Mouse (Mus musculus) cerebellum, adult 18-20 months (tissue): ENCODE data around the gene Arl6ip1.
"Not testable (repeated sequence)": the region's sequence is repeated elsewhere in the genome, so short reads cannot be mapped to it uniquely, and the experiment has no call there.

Experiments
- DNase-seq, 2 experiments: peaks; one replicate each; pipeline ENCODE4 v3.0.0; 2021

Gene Arl6ip1

GRCm38 (mm10) chr7:118129430-118130041 is at the start of gene Arl6ip1:
TSS of gene Arl6ip1 (minus strand) at chr7:118129662.
- peak; percentile 90 to 97 for DNase-seq

GRCm38 (mm10) chr7:118175821-118176355 is 46.4 kb upstream of the Arl6ip1 start:
- no peak for DNase-seq

DNA sequence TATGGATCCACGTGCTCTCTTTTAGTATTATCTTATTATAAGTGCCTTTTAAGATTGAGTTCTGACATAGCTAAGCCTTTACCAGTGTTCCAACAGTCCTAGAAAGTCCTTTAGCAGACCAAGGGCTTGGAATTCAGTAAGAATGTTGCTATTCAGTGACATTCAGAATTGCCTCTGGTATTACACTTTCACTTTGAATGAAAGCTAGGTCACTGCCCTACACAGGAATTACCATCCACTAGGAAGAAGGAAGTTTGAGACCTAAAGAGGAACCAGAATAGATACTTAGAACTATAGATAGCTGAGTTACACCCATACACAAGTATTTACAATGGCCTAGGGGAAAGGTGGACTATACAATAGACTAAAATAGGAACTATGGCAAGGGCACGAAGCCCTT is 40.7 kb upstream of the Arl6ip1 start:
- DNase-seq: not testable (repeated sequence)

- no peak for DNase-seq
These were observed 33.5 kb upstream of the Arl6ip1 start for GRCm38 (mm10) chr7:118163006-118163405.

- peak; percentile 36 to 38 for DNase-seq
These were observed 30.7 kb upstream of the Arl6ip1 start for GRCm38 (mm10) chr7:118160121-118160520.

- peak; percentile 39 to 52 for DNase-seq
These were observed 27.0 kb upstream of the Arl6ip1 start for GRCm38 (mm10) chr7:118156461-118156860.

DNA sequence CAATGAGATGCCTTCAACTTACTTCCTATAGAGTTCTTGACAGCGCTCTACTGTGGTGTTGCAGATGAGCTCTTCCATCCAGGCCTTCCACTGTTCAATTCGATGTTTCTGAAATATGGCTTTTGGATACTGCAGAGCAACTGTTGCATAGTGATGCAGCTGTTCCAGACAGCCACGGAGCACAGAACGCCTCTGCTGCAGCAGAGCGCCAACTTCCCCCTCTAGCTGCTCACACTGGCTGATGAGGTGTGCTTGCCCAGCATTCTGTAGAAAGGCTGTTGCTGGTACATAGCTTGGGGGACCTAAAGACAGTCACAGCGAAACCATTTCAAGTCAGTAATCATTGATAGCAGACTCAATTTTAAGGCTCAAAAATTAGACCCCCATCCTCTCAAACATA is 24.7 kb upstream of the Arl6ip1 start:
- DNase-seq: no peak

DNA sequence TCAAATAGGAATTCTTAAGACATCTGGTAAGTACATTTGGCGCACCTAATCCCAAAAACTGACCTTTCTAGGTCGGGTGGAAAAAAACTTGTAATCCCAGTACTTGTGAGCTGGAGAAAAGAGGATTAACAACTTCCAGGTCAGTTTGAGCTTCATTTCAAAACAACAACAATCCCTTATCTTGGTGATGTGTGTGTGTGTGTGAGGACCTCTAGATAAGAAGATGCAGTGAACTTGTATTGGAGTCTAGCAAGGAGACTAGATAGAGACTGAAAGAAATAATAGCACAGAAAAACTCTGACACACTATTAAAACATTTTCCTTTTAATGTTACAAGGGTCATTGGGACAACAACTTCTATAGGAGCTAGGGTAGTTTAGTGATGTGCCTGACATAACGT is 14.1 kb upstream of the Arl6ip1 start:
- no peak for DNase-seq

DNA sequence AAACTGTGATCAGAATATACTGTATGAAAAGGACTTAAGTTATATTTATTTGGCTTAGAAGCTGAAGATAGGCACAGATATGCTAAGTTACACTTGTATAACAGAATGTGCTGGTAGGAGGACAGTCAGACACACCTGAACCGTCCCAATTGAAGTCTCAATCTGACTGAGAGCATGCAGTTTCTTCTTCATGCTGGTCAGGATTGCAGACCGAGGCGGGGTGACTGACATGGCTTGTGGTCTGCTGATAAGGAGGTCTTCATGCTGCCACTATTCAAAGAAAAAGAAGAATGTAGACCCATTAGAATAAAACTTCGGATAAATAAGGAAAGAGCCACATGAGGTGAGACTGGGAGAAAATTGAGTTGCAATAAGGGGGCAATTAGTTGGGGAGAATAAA is 13.7 kb upstream of the Arl6ip1 start:
- DNase-seq: no peak

DNA sequence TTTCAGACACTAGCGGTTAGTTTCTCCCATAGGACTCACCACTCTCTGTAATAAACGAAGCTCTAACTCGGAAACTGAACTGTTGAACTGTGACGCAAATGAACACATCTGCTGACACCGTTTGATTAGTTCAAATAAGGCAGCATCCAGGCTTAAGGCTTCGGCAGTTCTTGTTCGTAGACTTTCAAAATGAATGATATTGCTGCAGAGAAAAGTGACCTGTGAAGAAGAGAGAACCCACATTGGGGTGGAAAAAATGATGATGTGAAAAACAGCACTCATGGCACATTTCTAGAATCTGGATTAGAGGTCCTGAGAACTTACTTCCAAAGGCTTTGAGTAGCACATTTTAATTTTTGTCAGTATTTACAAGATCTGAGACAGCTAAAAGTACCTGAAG is 11.8 kb upstream of the Arl6ip1 start:
- DNase-seq: no peak

DNA sequence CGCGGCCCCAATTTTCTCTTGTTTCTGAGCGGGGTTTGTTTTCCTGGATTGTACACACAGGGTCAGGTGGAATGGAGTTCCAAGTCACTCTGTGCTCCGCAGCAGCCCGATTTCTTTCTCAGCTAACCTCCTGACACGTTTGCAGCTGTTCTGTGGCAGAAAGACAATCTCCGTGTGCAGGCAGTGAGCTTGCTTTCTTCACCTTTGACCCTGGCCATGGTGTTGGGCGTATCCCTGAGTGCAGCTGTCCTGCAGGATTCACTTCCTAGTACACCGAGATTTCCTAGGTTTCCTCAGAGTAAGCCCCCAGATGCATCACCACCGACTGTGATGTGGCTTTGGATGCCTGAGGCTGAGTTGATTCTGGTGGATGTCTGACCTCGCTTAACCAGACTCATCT is 5.7 kb upstream of the Arl6ip1 start:
- DNase-seq: no peak

DNA sequence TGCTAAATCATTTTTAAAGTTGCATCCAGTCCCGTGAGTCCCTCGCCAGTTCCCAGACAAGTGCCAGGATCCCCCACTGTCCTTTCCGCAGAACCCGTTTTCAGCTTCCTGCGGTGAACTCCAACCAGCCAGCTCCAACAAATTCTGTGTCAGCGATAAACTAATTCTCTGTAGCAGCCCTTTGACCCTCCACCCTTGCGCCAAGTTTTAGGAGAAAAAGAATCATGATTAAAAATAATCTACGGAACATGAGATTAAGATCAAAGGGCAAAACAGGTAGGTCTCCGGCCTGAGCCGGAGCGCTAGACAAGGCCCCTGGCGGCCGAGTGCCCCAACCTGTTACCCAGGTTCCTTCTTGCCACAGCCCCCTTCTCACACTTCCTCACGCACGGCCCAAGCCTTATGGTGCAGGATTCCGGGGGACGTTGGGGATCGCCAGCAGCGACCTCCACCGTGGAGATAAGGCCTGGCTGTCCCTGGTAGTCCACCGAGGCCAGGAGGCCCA is 485 bp downstream of the Arl6ip1 start:
- DNase-seq: peak in 1 of 2 experiments; percentile 38

GRCm38 (mm10) chr7:118126219-118126875 is 3.1 kb downstream of the Arl6ip1 start:
- no peak for DNase-seq

DNA sequence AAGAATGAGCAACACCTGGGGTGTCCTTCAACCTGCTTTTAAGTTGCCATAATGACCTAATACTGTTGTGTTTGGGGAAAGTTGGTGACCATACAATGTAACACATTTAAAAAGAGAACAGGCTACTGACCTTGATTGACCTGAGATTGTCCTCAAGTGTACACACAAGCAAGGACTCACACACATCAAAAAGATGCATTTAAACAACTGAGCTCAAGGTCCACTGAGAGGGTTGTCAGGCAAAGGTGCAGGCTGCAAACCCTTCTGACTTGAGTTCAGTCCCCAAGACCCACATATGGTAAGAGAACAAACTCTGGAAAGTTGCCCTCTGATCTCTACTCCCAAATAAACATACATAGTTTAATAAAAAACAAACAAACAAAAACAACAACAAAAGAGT is 3.7 kb downstream of the Arl6ip1 start:
- no peak for DNase-seq

DNA sequence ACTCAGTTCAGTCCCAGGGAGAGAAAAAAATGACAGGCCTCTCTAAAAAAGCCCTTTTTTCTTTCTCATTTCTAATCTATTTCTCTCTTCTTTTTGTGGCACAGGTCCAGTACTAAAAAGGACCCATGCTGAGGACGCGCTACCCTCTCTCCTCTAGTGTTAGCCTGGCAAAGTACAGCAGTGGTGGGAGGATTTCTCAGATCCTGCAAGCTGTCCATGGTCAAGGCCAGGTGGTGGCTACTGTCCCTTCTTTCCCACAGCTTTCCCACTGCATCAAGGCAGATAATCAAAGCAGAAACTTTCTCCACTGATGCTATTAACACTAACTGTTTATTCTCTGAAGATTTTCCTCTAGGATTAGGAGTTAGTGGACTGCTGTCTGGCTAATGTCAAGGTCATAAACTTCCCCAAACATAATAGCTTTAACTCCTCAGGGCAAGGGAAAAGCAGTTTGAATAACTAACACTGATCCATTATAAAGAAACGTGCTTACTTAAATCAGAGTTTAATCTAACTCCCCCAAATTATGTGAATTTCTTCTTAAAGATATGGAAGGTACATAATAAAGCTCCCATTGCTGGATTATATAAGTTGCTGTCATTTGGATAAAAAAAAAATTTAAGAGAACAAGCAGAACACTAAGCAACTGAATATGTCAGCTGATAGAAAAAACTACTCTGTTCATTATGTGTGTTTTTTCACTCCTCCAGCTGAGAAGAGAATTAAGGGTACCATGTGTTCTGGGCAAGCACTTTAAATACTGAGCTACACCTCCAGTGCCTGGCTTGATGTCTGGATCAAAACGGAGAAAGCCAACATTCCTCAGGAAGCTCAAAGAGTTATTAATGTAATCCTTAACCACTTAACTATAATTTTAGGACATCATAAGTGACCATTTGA is 5.7 kb downstream of the Arl6ip1 start:
- DNase-seq: no peak

GRCm38 (mm10) chr7:118122235-118122634 is 7.2 kb downstream of the Arl6ip1 start:
- DNase-seq: no peak

GRCm38 (mm10) chr7:118120654-118121053 is 8.8 kb downstream of the Arl6ip1 start:
- DNase-seq: no peak

GRCm38 (mm10) chr7:118119946-118120345 is 9.5 kb downstream of the Arl6ip1 start:
- DNase-seq: no peak

DNA sequence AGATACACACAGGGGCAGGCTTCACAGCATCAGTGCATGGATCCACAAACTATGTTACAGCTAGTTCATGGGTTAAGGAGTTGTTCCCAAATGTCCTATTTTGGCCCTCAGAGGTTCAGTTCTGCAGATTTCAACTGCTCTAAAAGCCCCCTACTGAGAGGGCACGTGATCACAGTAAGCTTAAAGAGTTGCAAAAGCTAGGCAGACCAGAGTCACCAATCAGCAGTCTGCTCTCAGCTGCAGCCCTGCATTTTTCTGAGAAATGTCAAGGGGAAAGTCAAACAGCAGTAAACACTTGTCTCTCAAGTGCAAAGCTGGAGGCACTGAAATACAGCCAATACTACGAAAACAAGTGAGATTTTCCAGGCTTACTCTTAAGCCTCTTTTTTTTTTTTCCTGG is 10.3 kb downstream of the Arl6ip1 start:
- DNase-seq: no peak

GRCm38 (mm10) chr7:118118426-118118825 is 11.0 kb downstream of the Arl6ip1 start:
- no peak for DNase-seq

GRCm38 (mm10) chr7:118117539-118118210 is 11.8 kb downstream of the Arl6ip1 start:
- no peak for DNase-seq

DNA sequence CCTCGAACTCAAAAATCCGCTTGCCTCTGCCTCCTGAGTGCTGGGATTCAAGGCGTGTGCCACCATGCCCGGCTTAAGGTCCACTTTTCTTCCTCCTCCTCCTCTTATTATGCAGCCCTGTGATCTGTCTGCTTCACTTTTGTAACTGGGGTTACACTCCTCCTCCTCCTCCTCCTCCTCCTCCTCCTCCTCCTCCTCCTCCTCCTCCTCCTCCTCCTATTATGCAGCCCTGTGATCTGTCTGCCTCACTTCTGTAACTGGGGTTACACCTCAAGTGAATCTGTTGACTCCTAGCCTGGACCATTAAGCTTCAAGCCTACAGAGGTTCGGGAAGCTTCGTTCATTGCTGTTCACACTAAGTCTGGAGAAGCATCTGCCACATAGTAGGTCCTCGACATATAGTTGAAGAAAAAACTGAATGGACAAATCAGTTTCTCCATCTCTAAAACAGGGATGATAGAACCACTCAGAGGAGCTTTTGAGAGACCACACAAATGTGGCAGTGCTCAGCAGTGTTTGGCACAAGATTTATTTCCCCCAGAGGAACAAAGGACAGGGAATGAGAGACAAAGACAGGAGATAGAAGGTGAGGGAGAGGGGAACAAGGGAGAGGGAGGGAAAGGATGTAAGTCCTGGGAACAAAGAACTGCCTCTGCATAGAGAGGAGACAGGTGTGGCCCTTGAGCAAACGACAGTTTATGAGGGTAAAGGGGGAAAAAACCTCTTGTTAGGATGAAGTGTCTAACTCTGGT is 12.5 kb downstream of the Arl6ip1 start:
- no peak for DNase-seq
